Mouse (Mus musculus) T-cell, adult 66 days (primary cell): Measurements from ENCODE around the gene Gsdma2. TPM values are rescaled to one million over a fixed set of nuclear protein-coding genes. Genes with fewer than 3 reads are reported as not detected.

Source experiments
- total RNA-seq, 2 experiments: library from RNA; stranded (reverse); gene quantifications; 3 replicates in 1 of 2; 4 replicates in 1 of 2; pipeline ENCODE4 v1.2.4; 2023

Gsdma2 gene
- total RNA-seq: not detected

GRCm38 (mm10) chr11:98646459-98646858 is at the start of gene Gsdma2:
Gene Gsdma2, plus strand, starts transcription at chr11:98646759.

GRCm38 (mm10) chr11:98597991-98598390 is 48.6 kb upstream of the Gsdma2 start, which contains the start of gene Lrrc3c:
Gene Lrrc3c, plus strand, starts transcription at chr11:98598291.

GRCm38 (mm10) chr11:98625611-98626410 is 20.7 kb upstream of the Gsdma2 start, which contains the start of the genes Gm12355 and Gsdma3:
Gene Gm12355, minus strand, starts transcription at chr11:98625661.
Gene Gsdma3, plus strand, starts transcription at chr11:98626360.

GRCm38 (mm10) chr11:98664091-98664490 is 17.5 kb downstream of the Gsdma2 start, which contains the start of gene Gsdma:
Gene Gsdma, plus strand, starts transcription at chr11:98664351.

GRCm38 (mm10) chr11:98681786-98682745 is 35.5 kb downstream of the Gsdma2 start, which contains the start of gene Psmd3:
Gene Psmd3, plus strand, starts transcription at chr11:98682554.

GRCm38 (mm10) chr11:98701213-98701670 is 54.7 kb downstream of the Gsdma2 start, which contains the start of gene Csf3:
Gene Csf3, plus strand, starts transcription at chr11:98701263.

Other genes with a start within 250 kb of the Gsdma2 start
- 10 to 100 TPM; 11.1 to 14.0 TPM for gene Pgap3, start 246.3 kb upstream of the Gsdma2 start, total RNA-seq
- gene Erbb2, start 234.3 kb upstream of the Gsdma2 start, total RNA-seq: under 1 TPM in 1 of 2 experiments, not detected in 1; 0.12 TPM
- 10 to 100 TPM; 64.5 to 69.5 TPM for gene Mien1, start 207.8 kb upstream of the Gsdma2 start, total RNA-seq
- gene Grb7, start 200.4 kb upstream of the Gsdma2 start, total RNA-seq: 1 to 10 TPM in 1 of 2 experiments, not detected in 1; 2.0 TPM
- 100 to 1,000 TPM; 157 to 169 TPM for gene Ikzf3, start 100.7 kb upstream of the Gsdma2 start, total RNA-seq
- 1 to 10 TPM; 4.9 to 6.8 TPM for gene Zpbp2, start 95.7 kb upstream of the Gsdma2 start, total RNA-seq
- 10 to 100 TPM; 21.3 to 25.5 TPM for gene Ormdl3, start 59.4 kb upstream of the Gsdma2 start, total RNA-seq
- not detected for gene Lrrc3c, start 48.5 kb upstream of the Gsdma2 start, total RNA-seq
- 10 to 100 TPM; 17.5 to 24.9 TPM for gene Gm12355, start 21.1 kb upstream of the Gsdma2 start, total RNA-seq
- gene Gsdma3, start 20.4 kb upstream of the Gsdma2 start, total RNA-seq: 1 to 10 TPM in 1 of 2 experiments, under 1 TPM in 1; 0.89 to 1.3 TPM
- not detected for gene Gsdma, start 17.6 kb downstream of the Gsdma2 start, total RNA-seq
- gene Psmd3, start 35.8 kb downstream of the Gsdma2 start, total RNA-seq: 10 to 100 TPM; 83.3 to 84.0 TPM
- gene Csf3, start 54.5 kb downstream of the Gsdma2 start, total RNA-seq: not detected
- 10 to 100 TPM; 69.9 to 75.5 TPM for gene Med24, start 82.7 kb downstream of the Gsdma2 start, total RNA-seq
- 10 to 100 TPM; 47.6 to 49.8 TPM for gene Thra, start 93.9 kb downstream of the Gsdma2 start, total RNA-seq
- gene Nr1d1, start 128.6 kb downstream of the Gsdma2 start, total RNA-seq: 1 to 10 TPM; 7.2 to 7.6 TPM
- 100 to 1,000 TPM; 133 to 134 TPM for gene Msl1, start 148.8 kb downstream of the Gsdma2 start, total RNA-seq
- gene Casc3, start 158.1 kb downstream of the Gsdma2 start, total RNA-seq: 100 to 1,000 TPM; 111 to 125 TPM
- under 1 TPM; 0.15 to 0.33 TPM for gene Rapgefl1, start 190.0 kb downstream of the Gsdma2 start, total RNA-seq
- gene Wipf2, start 216.9 kb downstream of the Gsdma2 start, total RNA-seq: 10 to 100 TPM; 51.8 to 52.8 TPM